7 mouse cellular contexts compared by ENCODE assay signal in genomic region chr14:20044036-20044435, GRCm38 (mm10).
"Had no signal": no experiment of that assay in that cellular context is flagged by ENCODE, and none has a peak within 500 bp of the region (broad histone marks: within the 10 kb centered on the region; RNA-seq: fewer than 3 reads in every experiment).

No protein-coding gene starts in this region.

- DNase-seq: kidney, postnatal 10 days; kidney, postnatal 4 days; liver; liver, embryonic 13.5 days; liver, postnatal 0 days; lung, postnatal 14 days; thymus, postnatal 4 days had no signal
